28 mouse cellular contexts compared by ENCODE assay signal in the genomic region with DNA sequence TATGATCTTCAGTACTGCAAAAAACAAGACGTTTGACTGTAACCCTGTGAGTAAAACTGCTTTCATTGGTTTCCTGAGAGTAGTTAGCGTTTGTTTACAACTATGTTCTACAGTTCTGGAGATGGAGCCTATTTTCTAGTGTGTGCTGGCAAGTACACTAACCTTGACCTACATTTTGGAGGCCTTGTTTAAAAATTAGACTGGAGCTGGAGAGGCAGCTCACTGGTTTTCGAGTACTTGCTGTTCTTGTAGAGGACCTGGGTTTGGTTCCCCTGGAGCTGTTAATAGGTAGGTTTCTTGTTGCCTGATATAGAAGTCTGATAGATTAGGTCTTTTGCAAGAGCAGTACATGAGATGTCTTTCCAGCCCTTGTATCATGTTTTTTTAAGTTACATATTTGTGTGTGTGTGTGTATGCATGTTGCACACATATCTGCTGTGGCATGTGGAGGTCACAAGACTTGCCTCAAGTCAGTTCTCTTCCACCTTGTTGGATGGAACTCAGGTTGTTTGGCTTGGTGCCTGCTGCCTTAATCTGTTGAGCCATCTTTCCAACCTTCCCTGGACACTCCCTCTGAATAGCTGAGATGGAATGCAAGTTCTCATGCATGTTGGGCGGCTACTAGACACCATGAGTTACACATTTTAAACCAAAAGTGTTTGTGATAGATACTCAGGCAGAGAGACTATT. TPM values are rescaled to one million over a fixed set of nuclear protein-coding genes. Genes with fewer than 3 reads are reported as not detected.
DNase-seq lines count a peak whose midpoint lies in the region; ATAC-seq and TF ChIP-seq lines count a peak whose summit lies in the region.
"Had no signal": no experiment of that assay in that cellular context is flagged by ENCODE, and none has a peak within 500 bp of the region (broad histone marks: within the 10 kb centered on the region; RNA-seq: fewer than 3 reads in every experiment).

No protein-coding gene starts in this region.

- H3K9ac ChIP-seq in liver, embryonic 12.5 days, result no peak overlapping the region
- H3K9ac ChIP-seq in liver, embryonic 11.5 days (ENCODE audit: low read depth, low read length), result no peak overlapping the region
- H3K9ac ChIP-seq: embryonic facial prominence, embryonic 12.5 days; hindbrain, embryonic 14.5 days; intestine, embryonic 15.5 days; neural tube, embryonic 13.5 days had no signal

- no peaks in the 10 kb centered on the region for H3K27me3 ChIP-seq in liver, embryonic 12.5 days (replicated peaks)
- no peaks in the 10 kb centered on the region for H3K27me3 ChIP-seq in liver, embryonic 11.5 days (replicated peaks; ENCODE audit: control insufficient read depth, insufficient read depth, low read length)
- H3K27me3 ChIP-seq in cerebellum, adult 2 months (ENCODE audit: control insufficient read depth, insufficient read depth, low read length), result no peaks in the 10 kb centered on the region
- H3K27me3 ChIP-seq: CH12.LX; embryonic facial prominence, embryonic 12.5 days; intestine, embryonic 15.5 days; megakaryocyte, embryonic 14.5 days; neural tube, embryonic 13.5 days had no signal

- H3K4me3 ChIP-seq in gastrocnemius, adult 2 months, result no peak overlapping the region
- no peak overlapping the region for H3K4me3 ChIP-seq in liver, embryonic 12.5 days
- H3K4me3 ChIP-seq in liver, embryonic 11.5 days (ENCODE audit: low read depth, low read length), result no peak overlapping the region
- no peak overlapping the region for H3K4me3 ChIP-seq in cerebellum, adult 2 months (replicated peaks; ENCODE audit: insufficient read depth, low read depth, low read length)
- H3K4me3 ChIP-seq: embryonic facial prominence, embryonic 12.5 days; erythroblast, embryonic 14.5 days; intestine, embryonic 15.5 days; megakaryocyte, embryonic 14.5 days; neural tube, embryonic 13.5 days had no signal

- H3K4me2 ChIP-seq in liver, embryonic 12.5 days, result no peak overlapping the region
- no peak overlapping the region for H3K4me2 ChIP-seq in liver, embryonic 11.5 days
- H3K4me2 ChIP-seq: embryonic facial prominence, embryonic 12.5 days; heart, embryonic 11.5 days; hindbrain, embryonic 14.5 days; intestine, embryonic 15.5 days; neural tube, embryonic 13.5 days had no signal

- intact Hi-C loops in gastrocnemius, adult 2 months (cut with DNase I), result no loop called here
- intact Hi-C loops in gastrocnemius, postnatal 14 days (cut with DNase I; ENCODE audit: low total_unique reads), result no loop called here
- intact Hi-C loops in heart, postnatal 14 days (cut with DNase I), result no loop called here

- peaks cover 68% of the 10 kb centered on the region for H3K4me1 ChIP-seq in liver, embryonic 12.5 days
- peaks cover 25% of the 10 kb centered on the region for H3K4me1 ChIP-seq in liver, embryonic 11.5 days (replicated peaks; ENCODE audit: control insufficient read depth, insufficient read depth, low read length)
- peaks cover 11% of the 10 kb centered on the region for H3K4me1 ChIP-seq in cerebellum, adult 2 months (ENCODE audit: control insufficient read depth, insufficient read depth, low read length)

- no peaks in the 10 kb centered on the region for H3K9me3 ChIP-seq in liver, embryonic 12.5 days (replicated peaks)
- H3K9me3 ChIP-seq in liver, embryonic 11.5 days (ENCODE audit: control insufficient read depth, low read length), result no peaks in the 10 kb centered on the region
- H3K9me3 ChIP-seq: embryonic facial prominence, embryonic 12.5 days; intestine, embryonic 15.5 days; megakaryocyte, embryonic 14.5 days; neural tube, embryonic 13.5 days had no signal

- WGBS in liver, embryonic 12.5 days (ENCODE audit: insufficient replicate concordance), result 77% methylated on average over 4 of the region's 4 CpGs
- 78% methylated on average over 4 of the region's 4 CpGs for WGBS in liver, embryonic 11.5 days
- WGBS in cerebellum, adult 2 months, result 81% methylated on average over 4 of the region's 4 CpGs

- no peak for TF ChIP-seq POLR2A in cerebellum, adult 2 months (IDR thresholded peaks at IDR 0.05; ENCODE audit: borderline replicate concordance, insufficient read depth, low read length)

- peaks cover 61% of the 10 kb centered on the region for H3K36me3 ChIP-seq in liver, embryonic 12.5 days
- H3K36me3 ChIP-seq in liver, embryonic 11.5 days (ENCODE audit: control insufficient read depth, insufficient read depth, low read length), result peaks cover 33% of the 10 kb centered on the region

- no peak for ATAC-seq in liver, embryonic 12.5 days
- no peak for ATAC-seq in liver, embryonic 11.5 days (replicated peaks; ENCODE audit: low FRiP score)
- ATAC-seq: forebrain, embryonic 14.5 days; intestine, embryonic 15.5 days had no signal

- peak overlapping the region; percentile 62 for H3K27ac ChIP-seq in gastrocnemius, adult 2 months
- H3K27ac ChIP-seq in liver, embryonic 12.5 days, result 0 out of 2 replicates have a peak overlapping the region, but pooled peaks have one; percentile 26
- no peak overlapping the region for H3K27ac ChIP-seq in liver, embryonic 11.5 days (ENCODE audit: low read depth, low read length)
- no peak overlapping the region for H3K27ac ChIP-seq in cerebellum, adult 2 months (ENCODE audit: insufficient read depth, low read length)
- H3K27ac ChIP-seq: embryonic facial prominence, embryonic 12.5 days; hindbrain, embryonic 14.5 days; intestine, embryonic 15.5 days; neural tube, embryonic 13.5 days had no signal

- DNase-seq in gastrocnemius, adult 2 months, result no peak
- no peak for DNase-seq in gastrocnemius, postnatal 14 days
- no peak for DNase-seq in liver, embryonic 11.5 days (ENCODE audit: low spot score)
- peak; percentile 50 for DNase-seq in kidney, postnatal 14 days
- DNase-seq in spleen, postnatal 36 days (ENCODE audit: low spot score in 2 of 2), result no peak
- DNase-seq in cerebellum, adult 2 months, result no peak
- no peak for DNase-seq in heart, postnatal 14 days
- DNase-seq: cerebellum, adult 9-11 months; gastrocnemius, postnatal 36 days; heart, postnatal 10 days; lung, adult 18-20 months; midbrain, embryonic 14.5 days; right cerebral cortex, adult 18-20 months; thymus, postnatal 25 days had no signal

- no peak for TF ChIP-seq CTCF in gastrocnemius, adult 2 months (IDR thresholded peaks at IDR 0.05)
- no peak for TF ChIP-seq CTCF in cerebellum, adult 2 months (IDR thresholded peaks at IDR 0.05; ENCODE audit: borderline replicate concordance, insufficient read depth, low read depth, low read length)

RNA-seq across cellular contexts. Expression of a gene that starts 3.9 kb away (rescaled TPM):
- total RNA-seq in gastrocnemius, adult 2 months (2021), result 10 to 100 TPM; 29.9 to 33.4 TPM
- total RNA-seq in gastrocnemius, postnatal 14 days (2021), result 10 to 100 TPM; 24.6 to 27.9 TPM
- polyA plus RNA-seq in liver, embryonic 12.5 days (2016; fragmentation: Nextera tagmentation; extraction: Ambion mirVana), result 31.1 and 32.3 TPM in 2 replicates
- polyA plus RNA-seq in liver, embryonic 11.5 days (2014; fragmentation: Nextera tagmentation; extraction: Ambion mirVana), result 17.7 and 19.3 TPM in 2 replicates
- 92.0 and 97.9 TPM in 2 replicates for polyA plus RNA-seq in cerebellum, adult 2 months (2012; rRNA removed)
- 10 to 100 TPM; 28.0 to 42.2 TPM for total RNA-seq in heart, postnatal 14 days (2021)

RNA-seq across cellular contexts. Expression of a gene that starts 6.1 kb away (rescaled TPM):
- total RNA-seq in gastrocnemius, adult 2 months (2021), result 10 to 100 TPM; 71.9 to 72.4 TPM
- total RNA-seq in gastrocnemius, postnatal 14 days (2021), result 10 to 100 TPM; 77.5 to 92.1 TPM
- 133 and 139 TPM in 2 replicates for polyA plus RNA-seq in liver, embryonic 12.5 days (2016; fragmentation: Nextera tagmentation; extraction: Ambion mirVana)
- 126 and 138 TPM in 2 replicates for polyA plus RNA-seq in liver, embryonic 11.5 days (2014; fragmentation: Nextera tagmentation; extraction: Ambion mirVana)
- 138 and 150 TPM in 2 replicates for polyA plus RNA-seq in cerebellum, adult 2 months (2012; rRNA removed)
- 10 to 100 TPM; 90.8 to 99.1 TPM for total RNA-seq in heart, postnatal 14 days (2021)

RNA-seq across cellular contexts. Expression of a gene that starts 7.7 kb away (rescaled TPM):
- total RNA-seq in gastrocnemius, adult 2 months (2021), result 10 to 100 TPM; 50.6 to 58.0 TPM
- 10 to 100 TPM; 44.3 to 44.9 TPM for total RNA-seq in gastrocnemius, postnatal 14 days (2021)
- polyA plus RNA-seq in liver, embryonic 12.5 days (2016; fragmentation: Nextera tagmentation; extraction: Ambion mirVana), result 85.8 and 87.3 TPM in 2 replicates
- 100 and 103 TPM in 2 replicates for polyA plus RNA-seq in liver, embryonic 11.5 days (2014; fragmentation: Nextera tagmentation; extraction: Ambion mirVana)
- 291 and 296 TPM in 2 replicates for polyA plus RNA-seq in cerebellum, adult 2 months (2012; rRNA removed)
- total RNA-seq in heart, postnatal 14 days (2021), result 10 to 100 TPM; 65.7 to 67.1 TPM

RNA-seq across cellular contexts. Expression of a gene that starts 18.4 kb away (rescaled TPM):
- not detected for total RNA-seq in gastrocnemius, adult 2 months (2021)
- total RNA-seq in gastrocnemius, postnatal 14 days (2021), result not detected
- not detected in 2 replicates for polyA plus RNA-seq in liver, embryonic 12.5 days (2016; fragmentation: Nextera tagmentation; extraction: Ambion mirVana)
- 0.13 TPM in 1 of 2 replicates, not detected in the other for polyA plus RNA-seq in liver, embryonic 11.5 days (2014; fragmentation: Nextera tagmentation; extraction: Ambion mirVana)
- polyA plus RNA-seq in cerebellum, adult 2 months (2012; rRNA removed), result 0.06 and 0.07 TPM in 2 replicates
- not detected for total RNA-seq in heart, postnatal 14 days (2021)
- total RNA-seq: adrenal gland, adult 18-20 months; CH12.LX; gastrocnemius, postnatal 36 days; heart, postnatal 10 days had no signal
- polyA plus RNA-seq: cortical plate, adult 2 months; erythroblast, embryonic 14.5 days; forebrain, embryonic 14.5 days; heart, embryonic 11.5 days; hindbrain, embryonic 14.5 days; limb, embryonic 11.5 days; midbrain, embryonic 14.5 days; neural tube, embryonic 13.5 days; testis, adult 2 months had no signal

RNA-seq across cellular contexts. Expression of a gene that starts 27.1 kb away (rescaled TPM):
- total RNA-seq in gastrocnemius, adult 2 months (2021), result 1 to 10 TPM; 1.4 to 1.5 TPM
- total RNA-seq in gastrocnemius, postnatal 14 days (2021), result 1 to 10 TPM; 3.6 to 4.7 TPM
- polyA plus RNA-seq in liver, embryonic 12.5 days (2016; fragmentation: Nextera tagmentation; extraction: Ambion mirVana), result 8.5 and 9.5 TPM in 2 replicates
- polyA plus RNA-seq in liver, embryonic 11.5 days (2014; fragmentation: Nextera tagmentation; extraction: Ambion mirVana), result 15.5 and 17.4 TPM in 2 replicates
- 27.7 and 29.3 TPM in 2 replicates for polyA plus RNA-seq in cerebellum, adult 2 months (2012; rRNA removed)
- total RNA-seq in heart, postnatal 14 days (2021), result 1 to 10 TPM; 6.8 to 9.1 TPM

Comparison
In these comparisons a context has a peak if more than half of its experiments do, and no peak if none do; other contexts are left out.
1. H3K27ac ChIP-seq: peak in gastrocnemius, adult 2 months (single experiment) and liver, embryonic 12.5 days (single experiment); none in liver, embryonic 11.5 days (single experiment) and cerebellum, adult 2 months (single experiment).